In genomic region chr11:66387561-66387960, GRCm38 (mm10) we compare ENCODE assay signal across 13 mouse cellular contexts.
A peak's percentile ranks its signal among the peaks of the same experiment; 100 is the strongest.
DNase-seq lines count a peak whose midpoint lies in the region; ATAC-seq lines count a peak whose summit lies in the region.
"Had no signal": no experiment of that assay in that cellular context is flagged by ENCODE, and none has a peak within 500 bp of the region (broad histone marks: within the 10 kb centered on the region; RNA-seq: fewer than 3 reads in every experiment).

No protein-coding gene starts in this region.

- H3K9ac ChIP-seq in embryonic facial prominence, embryonic 14.5 days (ENCODE audit: low read depth, low read length): no peak overlapping the region
- H3K9ac ChIP-seq: forebrain, embryonic 12.5 days; hindbrain, embryonic 15.5 days; limb, embryonic 15.5 days had no signal

- H3K4me1 ChIP-seq in embryonic facial prominence, embryonic 14.5 days (ENCODE audit: control insufficient read depth, insufficient read depth, low read length): no peaks in the 10 kb centered on the region
- H3K4me1 ChIP-seq in embryonic facial prominence, embryonic 10.5 days: no peaks in the 10 kb centered on the region
- H3K4me1 ChIP-seq: forebrain, embryonic 12.5 days; limb, embryonic 15.5 days had no signal

- peak; percentile 71 for DNase-seq in embryonic facial prominence, embryonic 14.5 days (ENCODE audit: low spot score)
- DNase-seq in embryonic facial prominence, embryonic 10.5 days (ENCODE audit: low spot score): no peak
- peak; percentile 8 for DNase-seq in kidney, adult 9 months
- no peak for DNase-seq in kidney, adult 11 months
- peak; percentile 5 for DNase-seq in ovary, postnatal 14 days (ENCODE audit: low spot score)
- DNase-seq in ovary, postnatal 10 days (ENCODE audit: low spot score): no peak
- DNase-seq in lung, postnatal 4 days: peak; percentile 5 to 27
- DNase-seq in left cerebral cortex, adult 11 months (ENCODE audit: low spot score): no peak
- DNase-seq: B cell, adult 2 months; layer of hippocampus, adult 9-11 months had no signal

- no peak overlapping the region for H3K4me3 ChIP-seq in embryonic facial prominence, embryonic 14.5 days (ENCODE audit: low read depth, low read length)
- H3K4me3 ChIP-seq in embryonic facial prominence, embryonic 10.5 days: no peak overlapping the region
- H3K4me3 ChIP-seq: forebrain, embryonic 12.5 days; hindbrain, embryonic 15.5 days; limb, embryonic 15.5 days had no signal

- H3K27me3 ChIP-seq in embryonic facial prominence, embryonic 14.5 days (replicated peaks; ENCODE audit: control insufficient read depth, insufficient read depth, low read length): no peaks in the 10 kb centered on the region
- no peaks in the 10 kb centered on the region for H3K27me3 ChIP-seq in embryonic facial prominence, embryonic 10.5 days (replicated peaks; ENCODE audit: low read depth, poor library complexity, severe bottlenecking)
- H3K27me3 ChIP-seq: forebrain, embryonic 12.5 days; hindbrain, embryonic 15.5 days; limb, embryonic 15.5 days had no signal

- H3K4me2 ChIP-seq in embryonic facial prominence, embryonic 14.5 days (ENCODE audit: low read depth, low read length): no peak overlapping the region
- H3K4me2 ChIP-seq: forebrain, embryonic 12.5 days; hindbrain, embryonic 15.5 days; limb, embryonic 15.5 days had no signal

- no peaks in the 10 kb centered on the region for H3K36me3 ChIP-seq in embryonic facial prominence, embryonic 14.5 days (ENCODE audit: control insufficient read depth, insufficient read depth, low read length)
- no peaks in the 10 kb centered on the region for H3K36me3 ChIP-seq in embryonic facial prominence, embryonic 10.5 days (replicated peaks)
- H3K36me3 ChIP-seq: forebrain, embryonic 12.5 days; hindbrain, embryonic 15.5 days; limb, embryonic 15.5 days had no signal

- H3K9me3 ChIP-seq in embryonic facial prominence, embryonic 14.5 days (ENCODE audit: control insufficient read depth, low read length): no peaks in the 10 kb centered on the region
- H3K9me3 ChIP-seq in embryonic facial prominence, embryonic 10.5 days: no peaks in the 10 kb centered on the region
- H3K9me3 ChIP-seq: forebrain, embryonic 12.5 days; hindbrain, embryonic 15.5 days; limb, embryonic 15.5 days had no signal

- ATAC-seq in embryonic facial prominence, embryonic 14.5 days (ENCODE audit: low read depth): 0 out of 2 replicates have a peak, but pooled peaks have one; percentile 18

- no peak overlapping the region for H3K27ac ChIP-seq in embryonic facial prominence, embryonic 14.5 days (replicated peaks; ENCODE audit: low read depth, low read length)
- H3K27ac ChIP-seq in embryonic facial prominence, embryonic 10.5 days (replicated peaks): no peak overlapping the region
- H3K27ac ChIP-seq: forebrain, embryonic 12.5 days; hindbrain, embryonic 15.5 days; limb, embryonic 15.5 days had no signal

- 66% methylated on average over 3 of the region's 3 CpGs for WGBS in embryonic facial prominence, embryonic 14.5 days
- 79% methylated on average over 3 of the region's 3 CpGs for WGBS in embryonic facial prominence, embryonic 10.5 days

Comparison
In these comparisons a context has a peak if more than half of its experiments do, and no peak if none do; other contexts are left out.
1. DNase-seq: peak in embryonic facial prominence, embryonic 14.5 days (single experiment), kidney, adult 9 months (single experiment), ovary, postnatal 14 days (single experiment) and lung, postnatal 4 days (2 of 2); none in embryonic facial prominence, embryonic 10.5 days (single experiment), kidney, adult 11 months (single experiment), ovary, postnatal 10 days (single experiment) and left cerebral cortex, adult 11 months (single experiment).